Mouse (Mus musculus) ES-Bruce4 (cell line): ENCODE results near the gene Dnmt3a.

Experiments used
- CTCF ChIP-seq: IDR thresholded peaks from one replicate; pipeline ENCODE4 v1.8.1; 2011; ENCODE audit warnings: low read depth, low read length
- POLR2A ChIP-seq: IDR thresholded peaks from one replicate; pipeline ENCODE4 v1.8.1; 2011; ENCODE audit warnings: low read length; ENCODE audit not compliant: insufficient read depth

DNA sequence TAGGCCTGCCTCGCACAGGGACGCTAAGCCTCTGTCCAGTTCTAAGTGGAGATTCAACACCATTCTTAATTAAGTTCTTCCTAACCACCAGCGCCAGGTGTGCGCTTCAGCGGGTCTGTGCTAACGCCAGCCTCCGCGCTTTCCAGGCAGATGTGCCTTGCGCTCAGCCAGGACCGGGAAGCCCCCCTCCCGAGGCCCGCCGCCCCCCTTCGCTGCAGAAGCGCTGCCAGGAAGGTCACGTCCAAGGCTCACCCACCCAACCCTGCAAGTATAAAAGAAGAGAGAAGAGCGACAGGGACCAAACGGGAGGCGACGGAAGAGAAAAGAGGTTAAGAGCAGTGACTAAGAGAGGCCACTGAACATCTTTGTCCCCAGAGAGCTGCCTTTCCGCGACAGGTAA lies 148.8 kb downstream of the Dnmt3a start, which contains the start of gene Pomc:
- no peak for TF ChIP-seq POLR2A
- no peak for TF ChIP-seq CTCF
